Mouse (Mus musculus): ENCODE results near the gene Sema7a.

The Sema7a gene

DNA sequence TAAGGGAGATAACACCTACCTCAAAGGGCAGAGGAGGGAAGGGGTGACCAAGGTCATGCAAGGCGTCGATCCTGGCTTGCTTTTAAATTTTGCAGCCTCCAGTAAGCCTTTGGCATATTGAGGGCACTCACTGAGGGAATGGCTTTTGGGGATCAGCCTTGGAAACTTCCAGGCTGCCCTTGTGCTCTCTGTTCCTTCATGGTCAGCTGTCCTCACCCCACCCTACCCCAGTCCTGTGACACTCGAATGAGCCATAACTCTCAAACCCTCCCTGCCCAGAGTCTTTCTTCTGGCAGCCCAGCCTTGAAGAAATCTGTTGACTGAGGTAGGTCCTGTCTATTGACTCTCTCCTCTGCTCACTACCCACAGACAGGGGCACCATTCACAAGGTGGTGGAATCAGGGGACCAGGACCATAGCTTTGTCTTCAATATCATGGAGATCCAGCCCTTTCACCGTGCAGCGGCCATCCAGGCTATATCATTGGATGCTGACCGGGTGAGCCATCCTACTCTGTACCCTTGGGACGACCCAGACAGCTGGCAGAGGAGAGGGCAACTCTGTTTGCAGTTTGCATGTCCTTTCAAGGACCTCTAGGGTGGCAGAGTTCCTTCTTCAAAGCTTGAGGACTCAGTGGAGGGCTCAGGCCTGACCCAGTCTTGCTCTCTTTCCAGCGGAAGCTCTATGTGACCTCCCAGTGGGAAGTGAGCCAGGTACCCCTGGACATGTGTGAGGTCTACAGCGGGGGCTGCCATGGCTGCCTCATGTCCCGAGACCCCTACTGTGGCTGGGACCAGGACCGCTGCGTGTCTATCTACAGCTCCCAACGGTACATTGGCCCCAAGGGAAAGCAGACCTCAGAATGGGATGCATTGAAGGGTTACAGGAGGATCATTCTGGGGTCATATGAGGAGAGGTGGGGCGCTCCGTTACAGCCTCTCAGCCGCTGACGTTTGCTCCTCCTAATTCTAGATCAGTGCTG is 20.3 kb downstream of the Sema7a start:
- no peak for DNase-seq (ENCODE audit: extremely low read depth, low read depth)

DNA sequence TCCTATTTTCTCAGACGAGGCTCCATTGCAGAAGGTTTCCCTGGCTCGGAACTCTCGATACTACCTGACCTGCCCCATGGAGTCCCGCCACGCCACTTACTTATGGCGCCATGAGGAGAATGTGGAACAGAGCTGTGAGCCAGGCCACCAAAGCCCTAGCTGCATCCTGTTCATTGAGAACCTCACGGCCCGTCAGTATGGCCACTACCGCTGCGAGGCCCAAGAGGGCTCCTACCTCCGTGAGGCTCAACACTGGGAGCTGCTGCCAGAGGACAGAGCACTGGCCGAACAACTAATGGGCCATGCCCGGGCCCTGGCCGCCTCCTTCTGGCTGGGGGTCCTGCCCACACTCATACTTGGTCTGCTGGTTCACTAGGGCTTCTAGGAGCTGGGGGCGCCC is 21.3 kb downstream of the Sema7a start:
- no peak for DNase-seq (ENCODE audit: extremely low read depth, low read depth)

DNA sequence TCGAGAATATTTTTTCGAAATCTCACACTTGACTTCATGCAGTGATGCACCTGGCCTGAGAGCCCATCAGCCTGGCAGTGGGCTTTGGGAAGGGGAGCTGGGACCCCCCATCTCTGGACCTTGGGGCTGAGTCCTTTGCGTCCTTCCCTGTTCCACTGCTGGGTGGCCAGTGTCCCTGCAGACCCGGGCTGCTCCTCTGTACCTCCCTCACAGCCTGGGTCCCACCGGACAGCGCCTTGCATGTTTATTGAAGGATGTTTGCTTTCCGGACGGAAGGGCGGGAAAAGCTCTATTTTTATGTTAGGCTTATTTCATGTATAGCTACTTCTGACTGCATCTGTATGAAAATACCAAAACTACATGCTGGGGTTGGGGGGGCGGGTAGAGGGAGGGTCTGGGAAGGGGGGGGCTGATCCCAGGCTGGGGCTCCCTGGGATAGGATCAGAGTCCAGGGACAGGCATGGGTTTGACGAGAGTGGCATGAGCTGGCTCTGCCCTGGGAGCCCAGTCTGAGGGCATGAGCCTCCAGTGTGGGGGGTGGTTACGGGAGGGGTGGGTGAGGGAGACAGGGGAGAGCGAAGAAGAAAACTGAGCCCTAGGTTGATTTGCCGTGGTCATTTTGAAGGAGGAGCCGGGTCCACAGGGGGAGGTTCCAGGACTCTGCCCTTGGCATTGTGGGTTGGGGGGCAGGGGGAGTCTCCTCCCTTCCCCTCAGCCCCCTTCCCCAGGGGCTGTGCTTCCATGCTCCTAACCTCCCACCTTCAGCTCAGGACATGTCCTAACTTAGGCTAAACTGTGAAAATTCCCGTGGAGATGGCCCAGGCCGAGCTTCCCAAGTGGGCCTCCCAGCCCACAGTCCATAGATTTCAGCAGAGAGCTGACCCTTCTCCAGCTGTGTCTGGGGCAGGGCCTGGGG is 22.2 kb downstream of the Sema7a start:
- DNase-seq (ENCODE audit: extremely low read depth, low read depth), result no peak

DNA sequence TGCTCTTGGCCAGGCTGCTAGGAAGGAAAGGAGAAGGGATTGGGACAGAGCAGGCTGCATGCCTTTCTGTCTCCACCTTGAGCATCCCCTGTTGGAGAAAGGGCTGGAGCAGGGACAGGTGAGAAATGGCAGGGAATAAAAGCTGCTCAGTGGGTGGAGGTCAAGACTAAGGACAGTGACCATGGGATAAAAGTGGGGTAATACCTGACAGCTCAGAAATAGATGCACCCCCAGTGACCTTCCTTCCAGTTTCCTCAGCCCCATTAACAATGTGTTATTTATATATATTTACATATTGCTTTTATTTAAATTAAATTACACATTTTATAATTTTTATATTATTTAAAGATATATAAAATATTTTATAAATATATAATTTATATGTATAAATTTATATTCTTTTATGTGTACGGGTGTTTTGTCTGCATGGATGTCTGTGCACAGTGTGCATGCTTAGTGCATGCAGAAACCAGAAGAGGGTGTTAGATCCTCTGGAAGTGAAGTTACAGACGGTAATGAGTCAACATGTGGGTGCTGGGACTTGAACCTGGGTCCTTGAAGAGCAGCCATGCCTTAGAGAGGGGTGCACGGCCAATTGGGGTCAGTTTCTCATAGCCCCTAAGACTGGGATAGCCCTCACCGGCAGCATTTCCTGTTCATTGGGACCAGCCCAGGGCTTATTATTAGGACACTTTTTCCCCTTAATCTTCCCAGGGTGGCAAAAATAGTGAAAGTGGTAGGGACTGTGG is 23.5 kb downstream of the Sema7a start:
- DNase-seq (ENCODE audit: extremely low read depth, low read depth), result no peak

DNA sequence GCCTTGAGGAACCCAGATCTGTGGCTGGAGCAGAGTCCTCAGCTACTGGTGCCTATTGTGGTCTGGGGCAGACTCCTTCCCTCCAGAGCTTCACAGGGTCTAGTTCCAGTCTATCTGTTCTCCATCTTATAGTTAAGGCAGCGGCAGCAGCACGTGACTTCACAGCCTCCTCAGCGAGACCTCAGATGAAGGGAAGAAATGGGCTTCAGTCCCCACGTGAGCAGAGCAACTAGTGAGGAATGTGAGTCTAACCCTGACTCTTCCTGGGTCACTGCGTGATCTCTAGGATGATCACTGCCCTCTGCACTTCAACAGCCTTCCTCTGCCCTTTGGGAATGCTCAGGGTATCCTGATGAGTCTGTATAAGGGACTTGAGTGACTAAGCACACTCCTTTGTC is 24.1 kb downstream of the Sema7a start:
- DNase-seq (ENCODE audit: extremely low read depth, low read depth), result no peak

DNA sequence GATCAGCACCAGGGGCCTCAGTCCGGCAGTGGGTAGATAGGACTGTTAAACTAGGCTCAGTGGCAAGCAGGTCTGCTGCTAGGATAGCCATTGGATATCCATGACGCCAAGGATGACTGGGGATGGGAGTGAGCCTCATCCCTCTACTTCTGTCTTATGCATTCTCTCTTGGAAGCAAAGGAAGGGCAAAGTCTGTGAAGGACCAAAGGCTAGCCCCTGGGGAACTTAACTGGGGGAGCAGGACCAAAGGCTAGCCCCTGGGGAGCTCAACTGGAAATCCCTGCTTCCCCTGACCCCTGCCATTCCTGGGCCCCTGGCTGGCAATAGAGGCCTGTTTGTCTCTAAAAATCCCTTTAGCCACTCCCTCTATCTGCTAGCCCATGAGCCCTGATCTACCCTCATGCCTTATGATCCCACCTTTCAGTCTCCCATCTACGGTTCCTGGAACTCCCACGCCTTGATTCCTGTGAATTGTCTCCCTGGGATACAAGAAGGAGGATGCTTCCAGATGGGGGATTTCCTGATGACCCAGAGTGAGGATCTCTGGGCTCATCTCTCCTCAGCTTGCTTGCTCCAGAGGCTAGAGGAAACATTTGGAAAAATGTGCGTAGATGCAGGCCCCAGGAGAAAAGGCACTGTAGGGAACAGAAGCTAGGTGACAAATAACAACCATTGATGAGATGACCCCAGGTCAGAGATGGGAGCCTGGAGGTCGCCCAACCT is 24.8 kb downstream of the Sema7a start:
- no peak for DNase-seq (ENCODE audit: extremely low read depth, low read depth)

DNA sequence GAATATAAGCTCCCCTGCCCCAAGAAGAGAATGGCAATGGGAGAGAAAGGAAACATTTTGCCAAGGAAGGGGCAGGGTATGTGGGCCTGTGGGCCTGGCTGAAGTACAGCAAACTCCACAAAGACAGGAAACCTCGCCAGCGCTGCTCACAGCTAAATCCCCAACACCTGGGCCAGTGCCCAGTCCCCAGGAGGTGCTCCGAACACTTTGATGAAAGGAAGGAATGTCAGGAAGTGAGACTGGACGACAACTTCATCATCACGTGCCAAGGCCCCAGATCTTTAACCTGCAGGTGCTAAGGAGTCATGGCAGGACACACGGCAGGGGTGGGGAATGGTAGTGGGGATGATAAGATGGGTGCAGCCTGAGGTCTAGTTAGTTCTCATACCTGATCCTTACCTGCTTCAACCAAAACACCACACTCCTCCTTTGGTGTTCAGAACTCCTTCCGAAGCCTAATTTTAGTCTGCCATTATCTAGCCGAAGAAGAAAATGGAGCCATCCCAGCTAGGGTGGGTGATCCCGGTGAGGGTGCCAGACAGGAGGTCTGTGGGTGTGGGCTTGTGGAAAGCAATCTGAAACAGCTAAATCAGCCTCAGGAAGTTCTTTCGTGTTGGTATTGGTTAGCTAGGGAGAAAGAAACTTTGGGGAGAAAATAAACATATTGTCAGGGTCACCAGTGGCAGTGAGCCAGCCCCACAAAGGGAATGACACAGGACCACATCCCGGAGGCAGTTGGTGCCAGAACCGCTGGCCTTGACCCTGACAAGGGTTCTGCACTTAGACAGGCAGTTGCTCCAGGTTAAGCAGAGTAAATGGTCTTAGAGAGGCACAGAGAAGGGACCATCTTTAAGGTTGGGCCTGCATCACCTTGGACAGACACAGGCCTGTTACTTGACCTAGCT is 25.6 kb downstream of the Sema7a start:
- DNase-seq (ENCODE audit: extremely low read depth, low read depth), result no peak

DNA sequence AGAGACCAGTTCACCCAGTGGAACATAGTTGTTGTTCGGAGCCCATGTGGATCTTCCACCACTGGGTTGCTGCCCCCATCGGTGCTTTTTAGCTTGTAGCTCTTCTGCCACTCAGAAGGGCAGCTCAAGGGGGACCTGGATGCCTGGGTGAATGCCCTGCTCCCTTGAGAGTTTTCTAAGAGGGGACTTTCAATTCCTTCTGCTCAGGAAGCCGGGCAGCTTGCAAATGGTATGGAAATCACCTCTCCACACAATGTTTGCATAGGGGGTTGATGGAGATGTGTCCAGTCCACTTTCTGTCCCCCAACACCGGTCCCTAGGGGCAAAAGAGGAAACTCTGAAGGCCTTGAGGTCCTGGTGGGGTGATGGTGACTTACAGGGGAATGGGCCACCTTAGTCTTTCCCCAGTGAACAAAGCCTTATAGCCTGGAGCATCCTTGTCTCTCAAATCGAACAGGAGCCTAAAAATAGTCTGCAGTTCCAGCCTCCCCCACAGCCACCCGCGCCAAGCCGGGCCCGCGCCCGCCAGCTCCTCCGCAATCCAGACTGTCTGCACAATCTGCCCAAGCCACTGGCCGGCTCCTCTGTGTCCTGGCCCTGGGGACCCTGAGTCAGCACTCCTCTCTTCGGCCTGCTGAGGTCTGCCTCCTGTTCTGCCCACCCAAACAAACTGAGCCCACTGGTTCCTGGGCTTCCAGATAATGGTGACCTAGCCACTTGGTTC is 27.5 kb downstream of the Sema7a start:
- DNase-seq (ENCODE audit: extremely low read depth, low read depth), result no peak

DNA sequence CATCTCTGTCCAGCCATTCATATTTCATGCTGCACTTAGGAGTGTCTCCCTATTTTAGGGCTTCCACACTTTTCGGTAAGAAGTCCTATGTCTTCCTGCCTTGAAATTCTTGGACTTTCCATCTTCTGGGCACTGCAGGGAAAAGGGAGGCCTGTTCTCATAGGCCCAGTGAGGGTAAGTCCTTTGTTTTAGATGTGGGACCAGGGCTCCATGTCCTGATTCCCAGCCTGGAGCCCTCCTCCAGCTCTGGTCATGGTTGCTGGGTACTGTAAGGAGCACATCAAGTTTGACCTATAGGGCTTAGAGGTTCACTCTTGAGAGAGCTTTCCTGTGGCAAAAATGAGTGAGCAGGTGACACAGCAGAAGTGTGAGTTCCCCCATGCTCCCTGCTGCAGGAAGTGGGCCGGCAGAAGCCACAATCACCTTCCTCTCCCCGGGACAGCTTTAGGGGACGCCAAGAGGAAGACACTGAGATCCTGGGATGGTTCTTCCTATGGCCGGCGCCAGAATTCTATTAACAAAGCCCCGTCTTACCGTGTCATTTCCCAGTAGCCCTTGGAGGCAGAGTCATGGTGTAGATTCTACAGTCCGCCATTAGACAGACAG is 28.4 kb downstream of the Sema7a start:
- no peak for DNase-seq (ENCODE audit: extremely low read depth, low read depth)

DNA sequence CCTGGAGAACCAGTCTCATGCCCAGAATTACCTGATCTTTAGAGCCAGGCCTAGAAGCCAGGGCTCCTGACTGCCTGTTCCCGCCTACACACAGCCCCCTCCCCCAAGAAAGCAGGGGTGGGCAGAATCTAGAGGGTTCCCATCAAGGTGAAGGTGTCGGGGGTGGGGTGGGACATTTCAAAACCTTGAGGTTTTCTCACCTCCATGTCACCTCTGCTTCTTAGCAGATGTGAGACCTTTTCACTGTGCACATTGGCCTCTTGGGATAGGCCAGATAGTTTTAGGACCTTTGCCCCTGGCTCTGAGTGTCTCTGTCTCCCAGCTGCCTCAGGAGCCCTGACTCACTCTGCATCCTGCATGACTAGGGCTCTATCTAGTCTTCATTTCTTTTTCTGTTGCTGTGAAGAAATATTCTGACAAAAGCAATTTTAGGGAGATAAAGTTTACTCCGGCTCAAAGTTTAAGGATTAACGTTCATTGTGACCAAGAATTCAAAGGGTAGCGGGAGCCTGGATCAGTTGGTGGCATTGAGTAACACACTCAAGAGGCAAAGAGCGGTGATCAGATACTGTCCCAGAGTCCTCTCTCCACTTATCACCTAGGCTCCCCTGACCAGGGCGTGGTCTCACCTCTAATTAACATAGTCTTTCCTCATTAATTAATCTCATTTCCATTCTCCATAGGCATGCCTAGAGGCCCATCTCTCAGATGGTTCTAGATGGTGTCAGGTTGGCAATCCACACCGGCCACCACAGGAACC is 29.1 kb downstream of the Sema7a start:
- DNase-seq (ENCODE audit: extremely low read depth, low read depth), result no peak

DNA sequence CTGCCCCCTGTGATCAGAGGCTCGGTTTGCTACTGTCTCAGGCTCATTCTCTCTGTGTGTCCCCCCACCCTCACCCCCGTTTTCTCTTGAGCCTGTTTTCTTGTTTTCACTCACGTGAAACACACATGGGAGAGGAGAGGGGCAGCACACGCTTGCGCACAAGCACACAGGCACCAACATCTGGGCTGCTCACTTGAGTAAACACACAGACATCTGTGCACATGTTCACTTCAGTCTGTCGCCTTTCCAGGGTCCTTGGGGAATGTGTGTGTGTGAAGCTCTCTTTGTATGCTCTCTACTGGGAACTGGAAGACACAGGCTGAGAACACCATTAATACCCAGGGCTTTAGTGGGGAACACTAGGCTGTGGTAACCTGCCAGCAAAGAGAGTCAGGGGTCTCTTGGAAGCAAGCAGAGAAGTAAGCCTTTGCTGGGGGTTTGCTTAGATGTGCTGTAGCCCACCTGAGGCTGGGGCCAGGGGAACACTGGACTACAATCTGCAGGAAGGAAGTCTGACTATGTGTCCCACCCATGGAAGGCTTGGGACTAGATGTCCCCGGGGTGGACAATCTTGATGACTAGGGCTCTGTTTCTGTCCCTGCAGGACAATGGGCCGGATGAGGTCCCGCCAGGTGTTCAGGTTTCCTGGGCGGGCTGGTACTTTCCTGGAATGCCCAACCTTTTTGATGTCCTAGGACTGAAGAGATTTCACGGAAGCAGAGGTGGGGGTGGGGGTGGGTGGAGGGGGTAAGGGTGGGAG is 30.0 kb downstream of the Sema7a start:
- DNase-seq (ENCODE audit: extremely low read depth, low read depth), result no peak

DNA sequence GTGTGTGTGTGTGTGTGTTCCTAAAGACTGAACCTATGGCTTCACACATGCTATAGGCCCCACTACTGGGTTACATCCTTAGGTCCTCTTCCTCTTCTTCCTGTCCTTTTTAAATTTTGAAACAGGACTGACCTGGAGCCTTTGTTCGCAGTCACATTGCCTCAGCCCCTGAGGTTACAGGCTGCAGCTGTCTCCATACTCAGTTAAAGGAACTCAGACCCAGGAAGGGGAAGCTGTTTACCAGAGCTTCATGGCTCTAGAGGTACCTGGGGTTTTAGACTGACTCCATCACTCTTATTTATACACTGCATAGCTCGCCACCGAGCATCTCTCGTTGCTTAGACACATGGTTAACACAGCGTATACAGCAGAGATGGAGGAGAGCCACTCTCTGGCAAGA is 31.5 kb downstream of the Sema7a start:
- DNase-seq (ENCODE audit: extremely low read depth, low read depth), result no peak

DNA sequence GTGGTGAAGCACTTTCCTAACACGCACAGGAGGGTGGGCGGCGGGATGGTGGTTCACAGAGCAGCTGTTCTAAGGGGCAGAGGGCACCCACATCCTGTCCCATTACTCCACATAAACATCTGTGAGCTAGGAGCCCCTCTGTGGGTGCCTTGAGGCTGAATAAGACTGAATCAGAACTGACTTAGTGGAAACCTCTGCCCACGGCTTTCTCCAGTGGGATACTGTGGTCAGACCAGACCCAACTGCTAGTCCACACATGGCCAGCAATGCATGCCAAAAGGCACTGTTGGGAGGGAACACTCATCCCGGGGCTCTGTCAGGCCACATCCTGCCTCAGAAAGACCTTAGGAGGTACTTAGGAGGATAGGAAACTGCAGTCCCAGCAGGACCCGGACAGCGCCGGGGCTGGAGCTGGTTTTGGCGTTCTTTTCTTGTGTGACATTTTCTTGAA is 32.3 kb downstream of the Sema7a start:
- no peak for DNase-seq (ENCODE audit: extremely low read depth, low read depth)

DNA sequence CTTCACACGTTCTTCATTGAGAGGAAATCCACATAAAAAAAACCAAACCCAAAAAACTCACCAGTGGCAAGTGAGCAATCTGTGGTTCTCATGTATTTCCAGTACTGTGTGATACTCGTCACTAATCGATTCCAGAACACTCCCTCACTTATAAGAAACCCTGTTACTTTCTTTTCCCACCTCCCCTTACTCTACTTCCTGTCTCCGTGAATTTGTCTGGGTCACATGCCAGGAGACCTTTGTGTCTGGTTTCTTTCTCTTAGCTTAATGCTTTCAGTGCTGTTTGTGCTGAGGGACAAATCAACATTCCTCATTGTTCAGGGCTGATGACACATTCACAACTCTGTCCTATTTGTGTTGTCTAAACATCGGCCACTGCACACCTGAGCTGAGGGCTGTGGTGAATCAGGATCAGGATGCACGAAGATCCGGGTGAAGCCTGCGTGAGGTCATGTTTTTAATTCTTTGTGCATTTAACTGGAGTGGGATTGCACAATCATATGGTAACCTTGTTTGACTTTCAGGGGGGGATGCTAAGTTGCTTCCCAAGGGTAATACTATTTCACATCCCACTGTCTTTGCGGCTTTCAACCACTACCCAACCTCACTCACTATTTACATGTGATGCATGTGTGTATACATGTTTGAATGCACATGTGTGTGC is 33.0 kb downstream of the Sema7a start:
- no peak for DNase-seq (ENCODE audit: extremely low read depth, low read depth)

DNA sequence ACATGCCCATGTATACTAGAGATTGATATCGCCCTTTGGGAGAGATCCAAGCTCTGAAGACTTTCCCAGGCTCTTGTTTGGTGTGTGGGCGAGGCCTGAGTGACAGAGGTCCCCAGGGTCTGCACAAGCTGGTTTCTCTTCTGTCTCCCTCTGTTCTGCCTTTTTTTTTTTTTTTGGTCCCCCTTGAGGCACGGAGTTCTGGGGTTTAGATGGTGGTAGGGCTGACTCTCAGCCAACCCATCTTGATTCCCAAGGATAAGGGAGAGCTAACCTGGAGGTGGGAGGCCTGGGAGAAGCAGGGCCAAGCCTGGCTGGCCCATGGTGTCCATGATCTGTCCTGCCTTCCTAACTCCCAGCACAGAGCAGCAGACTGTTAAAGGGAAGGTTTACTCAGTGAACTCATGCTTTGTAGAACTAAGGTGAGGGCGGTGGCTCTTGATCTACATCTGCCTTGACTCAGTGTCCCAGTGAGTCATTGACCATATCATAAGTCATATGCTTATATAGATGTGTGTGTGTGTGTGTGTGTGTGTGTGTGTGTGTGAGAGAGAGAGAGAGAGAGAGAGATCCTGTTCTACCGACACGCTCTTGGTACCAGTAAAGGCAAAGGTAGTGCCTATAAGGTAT is 33.6 kb downstream of the Sema7a start:
- no peak for DNase-seq (ENCODE audit: extremely low read depth, low read depth)

DNA sequence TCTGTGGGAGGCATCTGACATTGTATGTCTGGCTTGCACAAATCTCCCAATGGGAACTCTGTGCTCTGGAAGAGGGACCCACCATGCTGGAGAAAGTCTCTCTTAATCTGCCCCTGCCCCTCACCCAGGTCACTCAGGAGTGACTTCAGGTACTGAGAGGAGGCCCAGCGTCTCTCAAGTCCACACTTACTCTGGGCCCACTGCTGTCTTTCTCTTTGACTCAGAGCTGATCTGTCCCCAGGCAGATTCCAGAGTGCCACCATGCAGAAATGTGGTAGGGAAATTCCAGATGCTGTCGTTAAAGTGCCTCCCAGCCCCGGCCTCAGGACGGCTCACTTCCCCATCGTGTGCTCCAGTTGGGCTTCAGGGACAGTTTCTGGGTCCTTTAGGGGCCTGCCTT is 34.3 kb downstream of the Sema7a start:
- no peak for DNase-seq (ENCODE audit: extremely low read depth, low read depth)

All from MEL-GATA-1-ER (cell line).